21 mouse cellular contexts compared by ENCODE assay signal in the genomic region with DNA sequence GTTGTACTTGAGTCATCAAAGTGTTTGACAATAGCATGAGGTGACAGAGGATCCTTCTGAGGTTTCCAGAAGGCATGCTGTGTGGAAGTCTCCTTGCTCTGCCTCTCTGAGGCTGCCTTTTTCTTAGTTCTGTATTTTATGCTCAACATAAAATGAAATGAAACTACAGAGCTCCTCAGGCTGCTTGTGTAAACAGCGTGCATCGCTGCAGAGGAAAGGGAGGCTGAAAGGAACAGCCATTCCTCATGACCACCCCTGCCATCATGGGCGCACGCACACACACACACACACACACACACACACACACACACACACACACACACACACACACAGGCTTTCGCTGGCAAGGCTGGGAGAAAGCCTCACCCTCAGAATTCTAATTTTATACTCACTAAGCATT. TPM values are rescaled to one million over a fixed set of nuclear protein-coding genes. Genes with fewer than 3 reads are reported as not detected.
DNase-seq lines count a peak whose midpoint lies in the region; ATAC-seq and TF ChIP-seq lines count a peak whose summit lies in the region.
"Had no signal": no experiment of that assay in that cellular context is flagged by ENCODE, and none has a peak within 500 bp of the region (broad histone marks: within the 10 kb centered on the region; RNA-seq: fewer than 3 reads in every experiment).

No protein-coding gene starts in this region.

- DNase-seq in hindbrain, postnatal 0 days (ENCODE audit: low spot score) = peak; percentile 24
- no peak for DNase-seq in hindbrain, embryonic 10.5 days (ENCODE audit: low spot score)
- peak; percentile 10 to 17 for DNase-seq in right cerebral cortex, adult 2 months (ENCODE audit: low spot score in 2 of 2)
- no peak for DNase-seq in right cerebral cortex, adult 18-20 months
- DNase-seq in c-Kit-positive CD71-positive TER-119-positive erythroid progenitor cells, embryonic 14.5 days (ENCODE audit: low spot score) = no peak
- DNase-seq in retina, embryonic 14.5 days (ENCODE audit: low spot score) = no peak
- DNase-seq: adrenal gland, adult 8-10 months; cerebellum, adult 9-10 months; embryo, embryonic 11 days; kidney, adult 11 months; kidney, postnatal 25 days; thymus, postnatal 4 days had no signal

- H3K4me2 ChIP-seq in hindbrain, postnatal 0 days (ENCODE audit: low read depth, low read length) = no peak overlapping the region
- H3K4me2 ChIP-seq: heart, embryonic 13.5 days; liver, embryonic 12.5 days had no signal

- no peak for TF ChIP-seq CTCF in hindbrain, postnatal 0 days (IDR thresholded peaks at IDR 0.05; ENCODE audit: low read depth)

- peaks cover 5% of the 10 kb centered on the region; the same call in 1 of the 2 replicates for H3K4me1 ChIP-seq in hindbrain, postnatal 0 days (ENCODE audit: insufficient read depth, low read length)
- peaks cover 4% of the 10 kb centered on the region; the same call in 1 of the 2 replicates for H3K4me1 ChIP-seq in hindbrain, embryonic 10.5 days (replicated peaks)
- H3K4me1 ChIP-seq: limb, embryonic 10.5 days; liver, embryonic 12.5 days had no signal

- no peak for ATAC-seq in hindbrain, postnatal 0 days
- peak; percentile 71 for ATAC-seq in megakaryocyte, adult 5-6 weeks (ENCODE audit: poor library complexity, severe bottlenecking)
- ATAC-seq: CD4-positive, CD25-positive, alpha-beta regulatory T cell, adult 4 months; liver, embryonic 12.5 days had no signal

- H3K27ac ChIP-seq in hindbrain, postnatal 0 days = peak overlapping the region; percentile 74; the same call in 1 of the 2 replicates
- no peak overlapping the region for H3K27ac ChIP-seq in hindbrain, embryonic 10.5 days
- H3K27ac ChIP-seq: heart, embryonic 13.5 days; limb, embryonic 10.5 days; liver, embryonic 12.5 days had no signal

- no peak overlapping the region for H3K4me3 ChIP-seq in hindbrain, postnatal 0 days (ENCODE audit: low read length)
- no peak overlapping the region for H3K4me3 ChIP-seq in hindbrain, embryonic 10.5 days
- H3K4me3 ChIP-seq: heart, embryonic 13.5 days; limb, embryonic 10.5 days; liver, embryonic 12.5 days had no signal

- 67% methylated on average over 5 of the region's 5 CpGs for WGBS in hindbrain, postnatal 0 days
- WGBS in hindbrain, embryonic 10.5 days = 91% methylated on average over 5 of the region's 5 CpGs

- no peaks in the 10 kb centered on the region for H3K36me3 ChIP-seq in hindbrain, postnatal 0 days (ENCODE audit: insufficient read depth, low read length)
- no peaks in the 10 kb centered on the region for H3K36me3 ChIP-seq in hindbrain, embryonic 10.5 days
- H3K36me3 ChIP-seq: heart, embryonic 13.5 days; limb, embryonic 10.5 days; liver, embryonic 12.5 days had no signal

- no peaks in the 10 kb centered on the region for H3K9me3 ChIP-seq in hindbrain, postnatal 0 days (ENCODE audit: low read length)
- H3K9me3 ChIP-seq in hindbrain, embryonic 10.5 days = no peaks in the 10 kb centered on the region
- H3K9me3 ChIP-seq: heart, embryonic 13.5 days; limb, embryonic 10.5 days; liver, embryonic 12.5 days had no signal

- no peak overlapping the region for H3K9ac ChIP-seq in hindbrain, postnatal 0 days (replicated peaks; ENCODE audit: low read length)
- H3K9ac ChIP-seq: heart, embryonic 13.5 days; liver, embryonic 12.5 days had no signal

- H3K27me3 ChIP-seq in hindbrain, postnatal 0 days (ENCODE audit: insufficient read depth, low read length) = no peaks in the 10 kb centered on the region
- no peaks in the 10 kb centered on the region for H3K27me3 ChIP-seq in hindbrain, embryonic 10.5 days (ENCODE audit: insufficient read depth, poor library complexity, severe bottlenecking)
- H3K27me3 ChIP-seq: heart, embryonic 13.5 days had no signal

RNA-seq across cellular contexts. Expression of a gene that starts 59.3 kb away (rescaled TPM):
- total RNA-seq in hindbrain, postnatal 0 days (2014; rRNA removed) = 0.42 TPM in 1 of 2 replicates, not detected in the other
- polyA plus RNA-seq in hindbrain, postnatal 0 days (2015; fragmentation: Nextera tagmentation; extraction: Ambion mirVana) = 1.1 and 1.2 TPM in 2 replicates
- polyA plus RNA-seq in hindbrain, embryonic 10.5 days (2016; fragmentation: Nextera tagmentation; extraction: Ambion mirVana) = not detected in 2 replicates
- total RNA-seq in megakaryocyte, adult 5-6 weeks (2015) = not detected in 2 replicates
- not detected in 2 replicates for total RNA-seq in megakaryocyte, adult 5-6 weeks (2017)
- total RNA-seq: gastrocnemius, postnatal 4 days; megakaryocyte-erythroid progenitor cell, adult 5-6 weeks; MEL had no signal
- polyA plus RNA-seq: CD4-positive, CD25-positive, alpha-beta regulatory T cell, adult 4 months; heart, embryonic 13.5 days; limb, embryonic 10.5 days; liver, embryonic 12.5 days; lung, embryonic 16.5 days had no signal

Comparison
In these comparisons a context has a peak if more than half of its experiments do, and no peak if none do; other contexts are left out.
1. DNase-seq: peak in hindbrain, postnatal 0 days (single experiment) and right cerebral cortex, adult 2 months (2 of 2); none in hindbrain, embryonic 10.5 days (single experiment), right cerebral cortex, adult 18-20 months (single experiment), c-Kit-positive CD71-positive TER-119-positive erythroid progenitor cells, embryonic 14.5 days (single experiment) and retina, embryonic 14.5 days (single experiment).